Mouse (Mus musculus): ENCODE measurements around the gene Fiz1. TPM values are rescaled to one million over a fixed set of nuclear protein-coding genes. Genes with fewer than 3 reads are reported as not detected.
A peak's percentile ranks its signal among the peaks of the same experiment; 100 is the strongest.

The Fiz1 gene
- polyA plus RNA-seq, 1 experiment from 2014 or later: 25.6 TPM

GRCm38 (mm10) chr7:4996003-4996895 lies 18.2 kb downstream of the Fiz1 start, which contains the start of gene Zfp579:
Gene Zfp579 (minus strand): TSS chr7:4996158.
- H3K36me3 ChIP-seq: peaks cover 30% of the 10 kb centered on the region
- 7% methylated on average over 11 of the region's 26 CpGs for WGBS
- peaks cover 31% of the 10 kb centered on the region for H3K4me1 ChIP-seq
- H3K9me3 ChIP-seq: peaks cover 3% of the 10 kb centered on the region; the same call in 1 of the 2 replicates
- peak; percentile 69; the same call in 1 of the 2 replicates for ATAC-seq (ENCODE audit: extremely low read depth, insufficient number of reproducible peaks, low FRiP score, low TSS enrichment)
- H3K4me2 ChIP-seq: peak within 1 kb of the TSS; percentile 76
- H3K9ac ChIP-seq: peak within 1 kb of the TSS; percentile 93
- H3K27me3 ChIP-seq (replicated peaks): peaks cover 35% of the 10 kb centered on the region
- H3K4me3 ChIP-seq: peak within 1 kb of the TSS; percentile 83
- peak within 1 kb of the TSS; percentile 69 for H3K27ac ChIP-seq (replicated peaks)

GRCm38 (mm10) chr7:4995268-4996002 lies 19.1 kb downstream of the Fiz1 start:
- peaks cover 35% of the 10 kb centered on the region for H3K27me3 ChIP-seq (replicated peaks)
- peaks cover 31% of the 10 kb centered on the region for H3K4me1 ChIP-seq
- H3K9ac ChIP-seq: peak overlapping the region; percentile 93
- peaks cover 3% of the 10 kb centered on the region; the same call in 1 of the 2 replicates for H3K9me3 ChIP-seq
- peak overlapping the region; percentile 83 for H3K4me3 ChIP-seq
- 5% methylated on average over 19 of the region's 19 CpGs for WGBS
- peak; percentile 44; the same call in 1 of the 2 replicates for ATAC-seq (ENCODE audit: extremely low read depth, insufficient number of reproducible peaks, low FRiP score, low TSS enrichment)
- peak overlapping the region; percentile 76 for H3K4me2 ChIP-seq
- peak overlapping the region; percentile 69 for H3K27ac ChIP-seq (replicated peaks)
- peaks cover 33% of the 10 kb centered on the region for H3K36me3 ChIP-seq

- 36% methylated on average over 59 of the region's 59 CpGs for WGBS
- peak overlapping the region; percentile 76 for H3K4me2 ChIP-seq
- H3K4me1 ChIP-seq: peaks cover 31% of the 10 kb centered on the region
- H3K27ac ChIP-seq (replicated peaks): no peak overlapping the region
- H3K9ac ChIP-seq: peak overlapping the region; percentile 93
- ATAC-seq (ENCODE audit: extremely low read depth, insufficient number of reproducible peaks, low FRiP score, low TSS enrichment): no peak
- peaks cover 33% of the 10 kb centered on the region for H3K36me3 ChIP-seq
- H3K27me3 ChIP-seq (replicated peaks): peaks cover 35% of the 10 kb centered on the region
- H3K9me3 ChIP-seq: peaks cover 3% of the 10 kb centered on the region; the same call in 1 of the 2 replicates
- peak overlapping the region; percentile 83 for H3K4me3 ChIP-seq
These were observed 20.3 kb downstream of the Fiz1 start for GRCm38 (mm10) chr7:4993999-4994788.

- Histone ChIP-seq H3K36me3 (peaks cover 33% of the 10 kb centered on the region), H3K4me1 (peaks cover 31% of the 10 kb centered on the region), H3K27me3 (replicated peaks) (peaks cover 35% of the 10 kb centered on the region), H3K4me3 (peak overlapping the region; percentile 83), H3K9ac (peak overlapping the region; percentile 93), H3K27ac (replicated peaks) (no peak overlapping the region), H3K4me2 (peak overlapping the region; percentile 76), H3K9me3 (peaks cover 3% of the 10 kb centered on the region; the same call in 1 of the 2 replicates)
- WGBS: 37% methylated on average over 51 of the region's 55 CpGs
- ATAC-seq (ENCODE audit: extremely low read depth, insufficient number of reproducible peaks, low FRiP score, low TSS enrichment): no peak
These were observed 21.0 kb downstream of the Fiz1 start for GRCm38 (mm10) chr7:4993347-4993998.

GRCm38 (mm10) chr7:4988250-4988649 lies 26.2 kb downstream of the Fiz1 start:
- H3K4me2 ChIP-seq: no peak overlapping the region

GRCm38 (mm10) chr7:4976832-4977231 lies 37.7 kb downstream of the Fiz1 start:
- H3K9ac ChIP-seq: no peak overlapping the region
- H3K4me2 ChIP-seq: no peak overlapping the region
- WGBS: 83% methylated on average over 7 of the region's 7 CpGs
- no peak overlapping the region for H3K27ac ChIP-seq (replicated peaks)
- no peaks in the 10 kb centered on the region for H3K9me3 ChIP-seq
- no peak for ATAC-seq (ENCODE audit: extremely low read depth, insufficient number of reproducible peaks, low FRiP score, low TSS enrichment)
- peaks cover 23% of the 10 kb centered on the region for H3K4me1 ChIP-seq
- no peaks in the 10 kb centered on the region for H3K27me3 ChIP-seq (replicated peaks)
- H3K36me3 ChIP-seq: no peaks in the 10 kb centered on the region
- no peak overlapping the region for H3K4me3 ChIP-seq

More at GRCm38 (mm10) chr7:4988250-4988649, 26.2 kb downstream of the Fiz1 start:
- Histone ChIP-seq H3K9me3 (no peaks in the 10 kb centered on the region), H3K4me1 (0 out of 2 replicates have a peak, but pooled peaks cover under 1% of the 10 kb centered on the region), H3K4me3 (no peak overlapping the region), H3K27ac (replicated peaks) (no peak overlapping the region), H3K9ac (no peak overlapping the region), H3K27me3 (replicated peaks) (peaks cover 31% of the 10 kb centered on the region), H3K36me3 (peaks cover 21% of the 10 kb centered on the region)
- 26% methylated on average over 2 of the region's 2 CpGs for WGBS
- ATAC-seq (ENCODE audit: extremely low read depth, insufficient number of reproducible peaks, low FRiP score, low TSS enrichment): no peak

GRCm38 (mm10) chr7:4975455-4975854 lies 39.0 kb downstream of the Fiz1 start:
- no peaks in the 10 kb centered on the region for H3K9me3 ChIP-seq
- no peak overlapping the region for H3K4me2 ChIP-seq
- H3K36me3 ChIP-seq: no peaks in the 10 kb centered on the region
- no peak overlapping the region for H3K4me3 ChIP-seq
- no peaks in the 10 kb centered on the region for H3K27me3 ChIP-seq (replicated peaks)
- H3K27ac ChIP-seq (replicated peaks): no peak overlapping the region
- ATAC-seq (ENCODE audit: extremely low read depth, insufficient number of reproducible peaks, low FRiP score, low TSS enrichment): no peak
- peaks cover 24% of the 10 kb centered on the region for H3K4me1 ChIP-seq
- WGBS: 43% methylated on average over 4 of the region's 4 CpGs
- H3K9ac ChIP-seq: no peak overlapping the region

- peak overlapping the region; percentile 47; the same call in 1 of the 2 replicates for H3K9ac ChIP-seq
- peak; percentile 58; the same call in 1 of the 2 replicates for ATAC-seq (ENCODE audit: extremely low read depth, insufficient number of reproducible peaks, low FRiP score, low TSS enrichment)
- no peaks in the 10 kb centered on the region for H3K9me3 ChIP-seq
- no peaks in the 10 kb centered on the region for H3K36me3 ChIP-seq
- 38% methylated on average over 18 of the region's 18 CpGs for WGBS
- H3K4me2 ChIP-seq: peak overlapping the region; percentile 34
- no peaks in the 10 kb centered on the region; the same call in 1 of the 2 replicates for H3K27me3 ChIP-seq (replicated peaks)
- H3K4me3 ChIP-seq: no peak overlapping the region
- H3K4me1 ChIP-seq: peaks cover 14% of the 10 kb centered on the region
- H3K27ac ChIP-seq (replicated peaks): peak overlapping the region; percentile 54
These were observed 42.0 kb downstream of the Fiz1 start for GRCm38 (mm10) chr7:4972321-4973047.

GRCm38 (mm10) chr7:4971710-4972109 lies 42.8 kb downstream of the Fiz1 start:
- Histone ChIP-seq H3K9ac (peak overlapping the region; percentile 28; the same call in 1 of the 2 replicates), H3K4me3 (no peak overlapping the region), H3K36me3 (no peaks in the 10 kb centered on the region), H3K4me1 (peaks cover 14% of the 10 kb centered on the region), H3K27me3 (replicated peaks) (no peaks in the 10 kb centered on the region; the same call in 1 of the 2 replicates), H3K27ac (replicated peaks) (peak overlapping the region; percentile 54), H3K4me2 (no peak overlapping the region), H3K9me3 (no peaks in the 10 kb centered on the region)
- WGBS: 16% methylated on average over 7 of the region's 7 CpGs
- ATAC-seq (ENCODE audit: extremely low read depth, insufficient number of reproducible peaks, low FRiP score, low TSS enrichment): no peak

- H3K9ac ChIP-seq: peak within 1 kb of the TSS; percentile 28
- no peaks in the 10 kb centered on the region for H3K9me3 ChIP-seq
- no peaks in the 10 kb centered on the region for H3K36me3 ChIP-seq
- H3K4me2 ChIP-seq: no peak within 1 kb of the TSS
- peak within 1 kb of the TSS; percentile 54 for H3K27ac ChIP-seq (replicated peaks)
- no peak for ATAC-seq (ENCODE audit: extremely low read depth, insufficient number of reproducible peaks, low FRiP score, low TSS enrichment)
- peaks cover 14% of the 10 kb centered on the region for H3K4me1 ChIP-seq
- WGBS: 28% methylated on average over 6 of the region's 6 CpGs
- no peak within 1 kb of the TSS for H3K4me3 ChIP-seq
- H3K27me3 ChIP-seq (replicated peaks): peaks cover 3% of the 10 kb centered on the region; the same call in 1 of the 2 replicates
These were observed 43.4 kb downstream of the Fiz1 start, which contains the start of gene Sbk3 for GRCm38 (mm10) chr7:4971068-4971467. Gene Sbk3 (minus strand): TSS chr7:4971168.
